Mouse (Mus musculus) intestine, embryonic 14.5 days (tissue): ENCODE results near the gene Arhgap45. TPM values are rescaled to one million over a fixed set of nuclear protein-coding genes. Genes with fewer than 3 reads are reported as not detected.

Source experiments
- ATAC-seq: fragments of 200-750 bp; cut with Nextera tagmentation; replicated peaks from 2 replicates; pipeline ENCODE4 v1.8.0; 2017; ENCODE audit warnings: low read depth, moderate number of reproducible peaks, moderate TSS enrichment, moderate library complexity; ENCODE audit not compliant: low FRiP score, low TSS enrichment
- DNase-seq: peaks from one replicate; pipeline ENCODE4 v3.0.0-alpha.2; 2018; ENCODE audit warnings: low spot score
- H3K27ac ChIP-seq: fragments of 300-500 bp; sonication (generic); 2 replicates; pipeline ENCODE4 v1.5.1; 2014; ENCODE audit warnings: low read depth, mild to moderate bottlenecking, control low read depth
- H3K27me3 ChIP-seq: fragments of 300-500 bp; sonication (generic); replicated peaks from 2 replicates; pipeline ENCODE4 v1.6.1; 2014; ENCODE audit warnings: low read length, control low read depth; ENCODE audit not compliant: control insufficient read depth, insufficient read depth
- H3K36me3 ChIP-seq: fragments of 300-500 bp; sonication (generic); 2 replicates; pipeline ENCODE4 v1.6.1; 2014; ENCODE audit warnings: low read length, control low read depth; ENCODE audit not compliant: control insufficient read depth, insufficient read depth
- H3K4me1 ChIP-seq: fragments of 300-500 bp; sonication (generic); replicated peaks from 2 replicates; pipeline ENCODE4 v1.6.1; 2014; ENCODE audit warnings: low read length, control low read depth, mixed read lengths; ENCODE audit not compliant: control insufficient read depth, insufficient read depth
- H3K4me2 ChIP-seq: fragments of 300-500 bp; sonication (generic); 2 replicates; pipeline ENCODE4 v1.6.1; 2014; ENCODE audit warnings: low read length
- H3K4me3 ChIP-seq: fragments of 300-500 bp; sonication (generic); 2 replicates; pipeline ENCODE4 v1.5.1; 2014; ENCODE audit warnings: low read depth, low read length, control low read depth, mixed read lengths
- H3K9ac ChIP-seq: fragments of 300-500 bp; sonication (generic); 2 replicates; pipeline ENCODE4 v1.6.1; 2014; ENCODE audit warnings: mild to moderate bottlenecking, low read length
- H3K9me3 ChIP-seq: fragments of 300-500 bp; sonication (generic); 2 replicates; pipeline ENCODE4 v1.6.1; 2016; ENCODE audit warnings: low read length, control low read depth; ENCODE audit not compliant: control insufficient read depth
- WGBS: fragments of 180-500 bp; shearing (Covaris S2); extraction: QIAGEN DNeasy Blood & Tissue Kit; methylation state at CpG from one replicate; pipeline ENCODE4 v1.1.7; 2014; 5-methylcytosine and 5-hydroxymethylcytosine counted together
- polyA plus RNA-seq: library from polyadenylated mRNA; unstranded; fragments of >200 nt; fragmentation: Nextera tagmentation; extraction: Ambion mirVana; gene quantifications from 2 replicates; pipeline ENCODE4 v1.2.1, GENCODE M21; 2014

Gene Arhgap45
- polyA plus RNA-seq, 1 experiment from 2014 or later: 6.8 TPM

GRCm38 (mm10) chr10:80069948-80070450 lies 53.5 kb downstream of the Arhgap45 start:
- H3K4me3 ChIP-seq: no peak overlapping the region
- no peak for DNase-seq
- H3K4me1 ChIP-seq: peaks cover 12% of the 10 kb centered on the region
- peaks cover 11% of the 10 kb centered on the region for H3K36me3 ChIP-seq
- WGBS: 92% methylated on average over 4 of the region's 4 CpGs
- H3K27me3 ChIP-seq: no peaks in the 10 kb centered on the region
- H3K9me3 ChIP-seq: no peaks in the 10 kb centered on the region
- no peak overlapping the region for H3K27ac ChIP-seq
- H3K4me2 ChIP-seq: no peak overlapping the region
- ATAC-seq: no peak
- no peak overlapping the region for H3K9ac ChIP-seq

DNA sequence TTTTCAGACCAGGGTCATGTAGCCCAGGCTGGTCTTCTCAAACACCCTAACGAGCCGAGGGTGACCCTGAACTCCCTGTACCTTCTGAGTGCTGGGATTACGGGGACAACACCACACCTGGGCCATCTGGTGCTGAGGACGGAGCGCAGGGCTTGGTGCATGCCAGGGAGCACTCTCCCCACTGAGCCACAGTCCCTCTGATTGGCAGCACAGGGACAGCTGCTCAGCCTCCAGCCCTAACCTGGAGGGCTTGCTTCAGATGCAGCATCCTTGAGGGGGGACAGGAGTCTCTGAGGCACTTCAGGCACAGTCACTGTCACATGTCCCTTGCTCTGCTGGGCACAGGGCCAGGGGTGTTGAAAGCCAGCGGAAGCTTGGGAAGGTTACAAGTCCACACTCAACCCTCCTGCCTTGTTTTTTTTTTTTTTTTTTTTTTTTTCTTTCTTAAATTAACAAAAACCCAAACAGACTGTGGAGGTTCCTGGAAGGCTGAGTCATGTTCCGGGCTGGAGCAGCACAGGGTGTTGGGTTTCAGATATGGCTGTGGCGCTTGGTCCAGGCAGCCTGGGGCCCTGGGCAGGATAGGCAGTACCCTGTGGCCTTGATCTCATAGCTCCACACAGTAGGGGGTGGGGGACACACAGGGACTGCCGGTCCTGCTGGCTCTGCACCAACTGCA lies 54.5 kb downstream of the Arhgap45 start:
- no peak overlapping the region for H3K4me2 ChIP-seq
- WGBS: 67% methylated on average over 9 of the region's 9 CpGs
- H3K36me3 ChIP-seq: peaks cover 11% of the 10 kb centered on the region
- no peaks in the 10 kb centered on the region for H3K9me3 ChIP-seq
- H3K27ac ChIP-seq: peak overlapping the region; percentile 64
- no peak overlapping the region for H3K4me3 ChIP-seq
- 0 out of 2 replicates have a peak, but pooled peaks have one; percentile 36 for ATAC-seq
- DNase-seq: no peak
- no peaks in the 10 kb centered on the region for H3K27me3 ChIP-seq
- H3K9ac ChIP-seq: 0 out of 2 replicates have a peak overlapping the region, but pooled peaks have one; percentile 10
- peaks cover 13% of the 10 kb centered on the region for H3K4me1 ChIP-seq

DNA sequence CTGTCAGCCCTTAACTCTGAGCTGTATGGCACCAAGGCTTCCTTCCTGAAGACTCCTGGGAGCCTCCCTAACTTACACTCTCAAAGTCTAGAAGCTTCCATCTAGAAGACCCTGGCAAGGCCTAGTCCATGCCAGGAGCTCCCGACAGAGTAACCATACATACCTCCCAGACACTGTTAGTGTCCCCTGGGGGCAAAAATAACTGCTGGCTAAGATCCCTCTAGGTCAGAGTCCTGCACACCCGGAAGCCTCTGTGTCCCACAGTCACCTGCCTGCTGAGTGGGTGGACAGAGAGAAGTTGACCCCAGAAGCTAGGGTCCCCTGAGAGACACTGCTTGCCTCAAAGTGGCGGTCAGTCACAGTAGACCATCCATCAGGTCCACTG lies 55.1 kb downstream of the Arhgap45 start:
- DNase-seq: no peak
- Histone ChIP-seq H3K36me3 (peaks cover 9% of the 10 kb centered on the region), H3K27ac (peak overlapping the region; percentile 64), H3K4me2 (no peak overlapping the region), H3K4me1 (peaks cover 13% of the 10 kb centered on the region), H3K9me3 (no peaks in the 10 kb centered on the region), H3K27me3 (no peaks in the 10 kb centered on the region), H3K4me3 (no peak overlapping the region), H3K9ac (0 out of 2 replicates have a peak overlapping the region, but pooled peaks have one; percentile 10)
- WGBS: 88% methylated on average over 3 of the region's 3 CpGs
- no peak for ATAC-seq

GRCm38 (mm10) chr10:80072623-80073489 lies 56.4 kb downstream of the Arhgap45 start:
- Histone ChIP-seq H3K4me2 (no peak overlapping the region), H3K27ac (no peak overlapping the region), H3K27me3 (no peaks in the 10 kb centered on the region), H3K4me3 (no peak overlapping the region), H3K9me3 (no peaks in the 10 kb centered on the region), H3K9ac (no peak overlapping the region), H3K36me3 (peaks cover 7% of the 10 kb centered on the region; the same call in 1 of the 2 replicates), H3K4me1 (peaks cover 13% of the 10 kb centered on the region)
- DNase-seq (no peak), ATAC-seq (no peak)
- 83% methylated on average over 20 of the region's 20 CpGs for WGBS

GRCm38 (mm10) chr10:80074813-80075601 lies 58.6 kb downstream of the Arhgap45 start:
- peaks cover 13% of the 10 kb centered on the region for H3K4me1 ChIP-seq
- ATAC-seq (peak; percentile 73), DNase-seq (peak; percentile 69)

DNA sequence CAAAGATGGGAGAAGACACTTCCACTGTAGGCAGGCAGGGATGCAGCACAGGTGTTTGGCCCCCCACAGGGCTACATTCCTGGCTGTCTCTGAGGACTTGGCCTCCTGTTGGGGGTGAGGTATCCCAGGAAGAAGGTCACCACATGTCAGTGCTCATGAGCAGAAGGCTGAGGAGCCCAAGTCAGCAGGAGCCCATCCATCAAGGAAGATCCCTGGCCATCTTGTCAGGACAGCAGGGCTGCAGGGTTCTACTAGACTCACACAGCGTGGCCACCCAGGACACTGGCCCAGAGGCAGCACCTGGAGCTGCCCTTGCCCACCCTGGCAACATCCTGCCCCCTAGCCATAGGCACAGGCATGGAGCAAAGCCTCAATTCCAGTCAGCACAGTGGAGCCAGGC lies 59.5 kb downstream of the Arhgap45 start:
- H3K27ac ChIP-seq: no peak overlapping the region
- DNase-seq (no peak), ATAC-seq (no peak)
- no peak overlapping the region for H3K4me2 ChIP-seq
- peaks cover 13% of the 10 kb centered on the region for H3K4me1 ChIP-seq
- no peaks in the 10 kb centered on the region for H3K27me3 ChIP-seq
- no peaks in the 10 kb centered on the region for H3K9me3 ChIP-seq
- H3K9ac ChIP-seq: no peak overlapping the region
- H3K36me3 ChIP-seq: peaks cover 25% of the 10 kb centered on the region
- WGBS: 57% methylated on average over 1 of the region's 1 CpGs
- H3K4me3 ChIP-seq: no peak overlapping the region

More at GRCm38 (mm10) chr10:80074813-80075601, 58.6 kb downstream of the Arhgap45 start:
- H3K9me3 ChIP-seq: no peaks in the 10 kb centered on the region
- 0 out of 2 replicates have a peak overlapping the region, but pooled peaks have one; percentile 10 for H3K9ac ChIP-seq
- peaks cover 16% of the 10 kb centered on the region for H3K36me3 ChIP-seq
- 22% methylated on average over 28 of the region's 28 CpGs for WGBS
- H3K4me3 ChIP-seq: no peak overlapping the region
- no peaks in the 10 kb centered on the region for H3K27me3 ChIP-seq
- H3K4me2 ChIP-seq: peak overlapping the region; percentile 41
- H3K27ac ChIP-seq: no peak overlapping the region; the same call in 1 of the 2 replicates

- Histone ChIP-seq H3K27ac (no peak overlapping the region), H3K27me3 (no peaks in the 10 kb centered on the region), H3K9ac (no peak overlapping the region), H3K36me3 (peaks cover 29% of the 10 kb centered on the region), H3K9me3 (no peaks in the 10 kb centered on the region), H3K4me3 (no peak overlapping the region), H3K4me2 (no peak overlapping the region), H3K4me1 (peaks cover 10% of the 10 kb centered on the region)
- ATAC-seq: no peak
- no peak for DNase-seq
- 87% methylated on average over 4 of the region's 4 CpGs for WGBS
These were observed 59.9 kb downstream of the Arhgap45 start for GRCm38 (mm10) chr10:80076386-80076785.

GRCm38 (mm10) chr10:80077312-80077711 lies 60.9 kb downstream of the Arhgap45 start:
- ATAC-seq: no peak
- WGBS: 79% methylated on average over 5 of the region's 5 CpGs
- Histone ChIP-seq H3K4me3 (no peak overlapping the region), H3K27me3 (no peaks in the 10 kb centered on the region), H3K9ac (no peak overlapping the region), H3K4me2 (no peak overlapping the region), H3K36me3 (peaks cover 30% of the 10 kb centered on the region), H3K9me3 (no peaks in the 10 kb centered on the region), H3K4me1 (peaks cover 5% of the 10 kb centered on the region; the same call in 1 of the 2 replicates), H3K27ac (no peak overlapping the region)
- DNase-seq: no peak
